Mouse (Mus musculus) gastrocnemius, adult 18-20 months (tissue): Measurements from ENCODE around the gene Lrit3. TPM values are rescaled to one million over a fixed set of nuclear protein-coding genes. Genes with fewer than 3 reads are reported as not detected.

Source experiments
- DNase-seq: peaks from one replicate; pipeline ENCODE4 v3.0.0; 2021; ENCODE audit warnings: low spot score
- long read RNA-seq, 2 experiments: library from polyadenylated mRNA; stranded (forward); transcript quantifications; one replicate each; pipeline ENCODE4 v2.0.0; 2021
- total RNA-seq, 2 experiments: library from RNA; stranded (reverse); gene quantifications; 2 replicates each; pipeline ENCODE4 v1.2.3; 2021

Gene Lrit3
- total RNA-seq = not detected
- long read RNA-seq, experiment 1 = 0 reads
- long read RNA-seq, experiment 2 = 0 reads

- no peak for DNase-seq
Observed at GRCm38 (mm10) chr3:129803765-129804164, at the start of gene Lrit3. Gene Lrit3 (minus strand): TSS chr3:129804030.

GRCm38 (mm10) chr3:129846846-129847245 lies 43.0 kb upstream of the Lrit3 start:
- no peak for DNase-seq

GRCm38 (mm10) chr3:129845868-129846267 lies 42.0 kb upstream of the Lrit3 start:
- DNase-seq = no peak

GRCm38 (mm10) chr3:129838017-129838416 lies 34.2 kb upstream of the Lrit3 start:
- DNase-seq = no peak

GRCm38 (mm10) chr3:129836965-129837364 lies 33.1 kb upstream of the Lrit3 start:
- no peak for DNase-seq

GRCm38 (mm10) chr3:129836051-129836697 lies 32.3 kb upstream of the Lrit3 start:
- DNase-seq = no peak

- DNase-seq = no peak
Observed at GRCm38 (mm10) chr3:129835388-129835934, 31.6 kb upstream of the Lrit3 start, which contains the start of gene Cfi. Gene Cfi (plus strand): TSS chr3:129835884.

GRCm38 (mm10) chr3:129831035-129831568 lies 27.3 kb upstream of the Lrit3 start, which contains the start of gene Gar1:
Gene Gar1 (minus strand): TSS chr3:129831396.
- DNase-seq = peak; percentile 96

GRCm38 (mm10) chr3:129830626-129831025 lies 26.8 kb upstream of the Lrit3 start:
- peak; percentile 20 for DNase-seq

GRCm38 (mm10) chr3:129827691-129828090 lies 23.9 kb upstream of the Lrit3 start:
- no peak for DNase-seq

GRCm38 (mm10) chr3:129826691-129827090 lies 22.9 kb upstream of the Lrit3 start:
- DNase-seq = no peak

GRCm38 (mm10) chr3:129824891-129825290 lies 21.1 kb upstream of the Lrit3 start:
- no peak for DNase-seq

- no peak for DNase-seq
Observed at GRCm38 (mm10) chr3:129824146-129824545, 20.3 kb upstream of the Lrit3 start.

- no peak for DNase-seq
Observed at GRCm38 (mm10) chr3:129823293-129823692, 19.5 kb upstream of the Lrit3 start.

- no peak for DNase-seq
Observed at GRCm38 (mm10) chr3:129822206-129822775, 18.5 kb upstream of the Lrit3 start, which contains the start of gene Rrh. Gene Rrh (minus strand): TSS chr3:129822587.

- no peak for DNase-seq
Observed at GRCm38 (mm10) chr3:129821736-129822135, 17.9 kb upstream of the Lrit3 start.

GRCm38 (mm10) chr3:129820847-129821246 lies 17.0 kb upstream of the Lrit3 start:
- no peak for DNase-seq

GRCm38 (mm10) chr3:129799011-129799410 lies 4.8 kb downstream of the Lrit3 start:
- DNase-seq = no peak

- DNase-seq = no peak
Observed at GRCm38 (mm10) chr3:129798551-129798950, 5.3 kb downstream of the Lrit3 start.

GRCm38 (mm10) chr3:129797341-129797740 lies 6.5 kb downstream of the Lrit3 start:
- no peak for DNase-seq

- no peak for DNase-seq
Observed at GRCm38 (mm10) chr3:129793801-129794200, 10.0 kb downstream of the Lrit3 start.

GRCm38 (mm10) chr3:129782746-129783145 lies 21.1 kb downstream of the Lrit3 start:
- no peak for DNase-seq
